Comparison of ENCODE assay signal across 16 mouse cellular contexts in genomic region chr5:66417289-66417688, GRCm38 (mm10).
DNase-seq lines count a peak whose midpoint lies in the region; ATAC-seq lines count a peak whose summit lies in the region.
"Had no signal": no experiment of that assay in that cellular context is flagged by ENCODE, and none has a peak within 500 bp of the region (broad histone marks: within the 10 kb centered on the region; RNA-seq: fewer than 3 reads in every experiment).

No protein-coding gene starts in this region.

- no peak overlapping the region for H3K9ac ChIP-seq in heart, embryonic 14.5 days (ENCODE audit: low read length)
- H3K9ac ChIP-seq in midbrain, embryonic 14.5 days (replicated peaks; ENCODE audit: low read length) = no peak overlapping the region
- no peak overlapping the region for H3K9ac ChIP-seq in intestine, embryonic 16.5 days (ENCODE audit: low read depth, low read length)
- H3K9ac ChIP-seq: embryonic facial prominence, embryonic 12.5 days; intestine, embryonic 15.5 days had no signal

- ATAC-seq in heart, embryonic 14.5 days (ENCODE audit: insufficient number of reproducible peaks, insufficient read depth, low FRiP score, low read depth) = peak; percentile 85
- ATAC-seq in midbrain, embryonic 14.5 days (ENCODE audit: low FRiP score, low TSS enrichment) = no peak
- no peak for ATAC-seq in intestine, embryonic 16.5 days
- ATAC-seq: forebrain, embryonic 14.5 days; intestine, embryonic 15.5 days had no signal

- H3K4me1 ChIP-seq in heart, embryonic 14.5 days (ENCODE audit: control insufficient read depth in 2 of 2, insufficient read depth in 2 of 2, low read length in 2 of 2) = peaks cover 14 to 21% of the 10 kb centered on the region in 2 experiments
- H3K4me1 ChIP-seq in midbrain, embryonic 14.5 days (ENCODE audit: control insufficient read depth, insufficient read depth, low read length) = peaks cover 43% of the 10 kb centered on the region
- H3K4me1 ChIP-seq in intestine, embryonic 16.5 days (ENCODE audit: control insufficient read depth, insufficient read depth, low read length) = no peaks in the 10 kb centered on the region
- H3K4me1 ChIP-seq: intestine, embryonic 15.5 days had no signal

- H3K27me3 ChIP-seq in heart, embryonic 14.5 days (ENCODE audit: control insufficient read depth, insufficient read depth, low read length) = no peaks in the 10 kb centered on the region
- H3K27me3 ChIP-seq in midbrain, embryonic 14.5 days (ENCODE audit: control insufficient read depth, insufficient read depth, low read length) = no peaks in the 10 kb centered on the region
- H3K27me3 ChIP-seq in intestine, embryonic 16.5 days (replicated peaks; ENCODE audit: control insufficient read depth, insufficient read depth, low read length) = no peaks in the 10 kb centered on the region
- H3K27me3 ChIP-seq: embryonic facial prominence, embryonic 12.5 days; intestine, embryonic 15.5 days had no signal

- intact Hi-C loops in heart, postnatal 25 days (cut with DNase I) = no loop called here

- no peak overlapping the region for H3K4me3 ChIP-seq in heart, embryonic 14.5 days (ENCODE audit: control insufficient read depth in 1 of 2, insufficient read depth in 1 of 2, low read depth in 1 of 2, low read length in 2 of 2)
- H3K4me3 ChIP-seq in midbrain, embryonic 14.5 days (replicated peaks; ENCODE audit: low read depth, low read length) = no peak overlapping the region
- no peak overlapping the region for H3K4me3 ChIP-seq in intestine, embryonic 16.5 days (ENCODE audit: low read length)
- H3K4me3 ChIP-seq: embryonic facial prominence, embryonic 12.5 days; intestine, embryonic 15.5 days; left cerebral cortex, adult 2 months had no signal

- no peaks in the 10 kb centered on the region for H3K36me3 ChIP-seq in heart, embryonic 14.5 days (ENCODE audit: control insufficient read depth, insufficient read depth, low read length)
- H3K36me3 ChIP-seq in midbrain, embryonic 14.5 days (ENCODE audit: control insufficient read depth, insufficient read depth, low read length) = no peaks in the 10 kb centered on the region
- H3K36me3 ChIP-seq in intestine, embryonic 16.5 days (ENCODE audit: control insufficient read depth, insufficient read depth, low read length) = no peaks in the 10 kb centered on the region
- H3K36me3 ChIP-seq: embryonic facial prominence, embryonic 12.5 days; intestine, embryonic 15.5 days had no signal

- H3K27ac ChIP-seq in heart, embryonic 14.5 days (replicated peaks in 1 of 2; ENCODE audit: control insufficient read depth in 1 of 2, insufficient read depth in 1 of 2, low read depth in 2 of 2, low read length in 2 of 2) = peak overlapping the region; percentile 76 to 90
- H3K27ac ChIP-seq in midbrain, embryonic 14.5 days (replicated peaks; ENCODE audit: low read depth, low read length) = 0 out of 2 replicates have a peak overlapping the region, but pooled peaks have one; percentile 41
- H3K27ac ChIP-seq in intestine, embryonic 16.5 days (ENCODE audit: low read length) = no peak overlapping the region
- H3K27ac ChIP-seq: embryonic facial prominence, embryonic 12.5 days; intestine, embryonic 15.5 days; left cerebral cortex, adult 2 months had no signal

- WGBS in heart, embryonic 14.5 days = 33% methylated on average over 8 of the region's 8 CpGs
- 63% methylated on average over 8 of the region's 8 CpGs for WGBS in midbrain, embryonic 14.5 days
- 55% methylated on average over 8 of the region's 8 CpGs for WGBS in intestine, embryonic 16.5 days

- DNase-seq in heart, adult 11 months = peak; percentile 93
- DNase-seq in heart, postnatal 25 days (ENCODE audit: low spot score) = no peak
- DNase-seq in cerebellum, adult 9-11 months = peak; percentile 21
- DNase-seq in midbrain, embryonic 14.5 days = no peak
- no peak for DNase-seq in layer of hippocampus, postnatal 14 days (ENCODE audit: low spot score in 2 of 2)
- no peak for DNase-seq in spleen, adult 18-20 months
- DNase-seq: gastrocnemius, postnatal 25 days; kidney, postnatal 36 days; lung, postnatal 14 days; thymus, postnatal 4 days had no signal

- H3K9me3 ChIP-seq in heart, embryonic 14.5 days (ENCODE audit: control insufficient read depth, low read length) = no peaks in the 10 kb centered on the region
- no peaks in the 10 kb centered on the region for H3K9me3 ChIP-seq in midbrain, embryonic 14.5 days (ENCODE audit: control insufficient read depth, low read length)
- H3K9me3 ChIP-seq in intestine, embryonic 16.5 days (ENCODE audit: control insufficient read depth, low read length) = no peaks in the 10 kb centered on the region
- H3K9me3 ChIP-seq: embryonic facial prominence, embryonic 12.5 days; intestine, embryonic 15.5 days had no signal

- no peak overlapping the region for H3K4me2 ChIP-seq in heart, embryonic 14.5 days (ENCODE audit: low read length)
- no peak overlapping the region for H3K4me2 ChIP-seq in midbrain, embryonic 14.5 days (ENCODE audit: low read length)
- no peak overlapping the region for H3K4me2 ChIP-seq in intestine, embryonic 16.5 days (ENCODE audit: low read depth, low read length)
- H3K4me2 ChIP-seq: embryonic facial prominence, embryonic 12.5 days; intestine, embryonic 15.5 days had no signal

Comparison
In these comparisons a context has a peak if more than half of its experiments do, and no peak if none do; other contexts are left out.
1. DNase-seq: peak in heart, adult 11 months (single experiment) and cerebellum, adult 9-11 months (single experiment); none in heart, postnatal 25 days (single experiment), midbrain, embryonic 14.5 days (single experiment), layer of hippocampus, postnatal 14 days (0 of 2) and spleen, adult 18-20 months (0 of 2).